Mouse (Mus musculus): ENCODE data around the gene Fbxl20. TPM values are rescaled to one million over a fixed set of nuclear protein-coding genes. Genes with fewer than 3 reads are reported as not detected.

The Fbxl20 gene
- polyA plus RNA-seq, 1 experiment from 2014 or later: 38.4 TPM

GRCm38 (mm10) chr11:98044074-98044473, 106.1 kb downstream of the Fbxl20 start:
- Histone ChIP-seq H3K4me2 (replicated peaks) (no peak overlapping the region), H3K36me3 (no peaks in the 10 kb centered on the region), H3K4me1 (peaks cover 22% of the 10 kb centered on the region), H3K27me3 (no peaks in the 10 kb centered on the region), H3K27ac (replicated peaks) (no peak overlapping the region), H3K9me3 (no peaks in the 10 kb centered on the region), H3K9ac (replicated peaks) (no peak overlapping the region), H3K4me3 (no peak overlapping the region)
- ATAC-seq (replicated peaks): no peak
- 67% methylated on average over 5 of the region's 5 CpGs for WGBS

DNA sequence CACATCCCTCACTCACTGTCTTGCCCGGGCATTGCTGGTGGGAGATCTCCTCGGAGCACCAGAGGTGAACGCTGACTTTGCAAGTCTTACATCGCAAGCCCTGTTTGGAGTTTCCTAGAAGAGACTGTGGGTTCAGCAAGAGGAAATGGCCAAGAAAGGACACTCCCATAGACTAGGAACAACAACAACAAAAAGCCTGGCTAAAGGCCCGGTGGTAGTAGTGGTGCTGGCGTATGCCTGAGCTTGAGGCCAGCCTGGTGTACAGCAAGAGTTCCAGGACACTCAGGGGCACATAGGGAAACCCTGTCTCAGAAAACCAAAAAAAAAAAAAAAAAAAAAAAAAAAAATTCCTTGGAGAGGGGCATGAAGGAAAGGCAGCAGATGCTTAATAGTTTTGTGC, 107.5 kb downstream of the Fbxl20 start:
- ATAC-seq (replicated peaks): no peak
- 84% methylated on average over 6 of the region's 6 CpGs for WGBS
- no peak overlapping the region for H3K27ac ChIP-seq (replicated peaks)

GRCm38 (mm10) chr11:98040975-98041374, 109.2 kb downstream of the Fbxl20 start:
- peaks cover 17% of the 10 kb centered on the region for H3K4me1 ChIP-seq
- no peak overlapping the region for H3K4me3 ChIP-seq
- no peak for ATAC-seq (replicated peaks)
- H3K4me2 ChIP-seq (replicated peaks): no peak overlapping the region
- no peaks in the 10 kb centered on the region for H3K36me3 ChIP-seq
- H3K27me3 ChIP-seq: peaks cover 10% of the 10 kb centered on the region; the same call in 1 of the 2 replicates
- H3K27ac ChIP-seq (replicated peaks): no peak overlapping the region
- H3K9me3 ChIP-seq: no peaks in the 10 kb centered on the region
- no peak overlapping the region for H3K9ac ChIP-seq (replicated peaks)
- WGBS: 79% methylated on average over 8 of the region's 8 CpGs

More for the DNA sequence above, 107.5 kb downstream of the Fbxl20 start:
- H3K36me3 ChIP-seq: no peaks in the 10 kb centered on the region
- peaks cover 14% of the 10 kb centered on the region for H3K4me1 ChIP-seq
- no peaks in the 10 kb centered on the region for H3K9me3 ChIP-seq
- no peak overlapping the region for H3K9ac ChIP-seq (replicated peaks)
- no peaks in the 10 kb centered on the region for H3K27me3 ChIP-seq
- no peak overlapping the region for H3K4me3 ChIP-seq
- H3K4me2 ChIP-seq (replicated peaks): no peak overlapping the region

DNA sequence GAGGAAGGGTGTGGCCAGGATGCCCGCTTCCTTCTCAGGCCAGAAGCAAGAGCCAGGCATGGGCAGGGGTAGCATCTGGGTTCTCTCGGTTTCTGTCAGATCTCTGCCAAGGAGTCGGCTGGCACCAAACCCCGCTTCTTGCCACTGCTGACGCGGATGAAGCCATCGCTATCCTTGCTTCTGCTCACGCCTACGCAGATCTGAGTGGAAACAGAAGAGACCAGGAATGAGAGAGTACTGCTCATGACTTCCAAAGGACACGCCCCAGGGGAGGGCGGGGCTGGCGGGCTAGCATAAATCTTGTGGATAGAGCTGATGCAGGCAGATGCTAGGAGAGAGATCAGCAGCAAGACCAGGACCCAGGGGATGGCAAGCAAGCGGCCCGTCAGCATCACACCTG, 112.3 kb downstream of the Fbxl20 start:
- Histone ChIP-seq H3K4me3 (no peak overlapping the region), H3K36me3 (no peaks in the 10 kb centered on the region), H3K27me3 (peaks cover 10% of the 10 kb centered on the region; the same call in 1 of the 2 replicates), H3K4me2 (replicated peaks) (no peak overlapping the region), H3K27ac (replicated peaks) (no peak overlapping the region), H3K9ac (replicated peaks) (no peak overlapping the region), H3K9me3 (no peaks in the 10 kb centered on the region), H3K4me1 (peaks cover 21% of the 10 kb centered on the region)
- 63% methylated on average over 14 of the region's 14 CpGs for WGBS
- ATAC-seq (replicated peaks): no peak

DNA sequence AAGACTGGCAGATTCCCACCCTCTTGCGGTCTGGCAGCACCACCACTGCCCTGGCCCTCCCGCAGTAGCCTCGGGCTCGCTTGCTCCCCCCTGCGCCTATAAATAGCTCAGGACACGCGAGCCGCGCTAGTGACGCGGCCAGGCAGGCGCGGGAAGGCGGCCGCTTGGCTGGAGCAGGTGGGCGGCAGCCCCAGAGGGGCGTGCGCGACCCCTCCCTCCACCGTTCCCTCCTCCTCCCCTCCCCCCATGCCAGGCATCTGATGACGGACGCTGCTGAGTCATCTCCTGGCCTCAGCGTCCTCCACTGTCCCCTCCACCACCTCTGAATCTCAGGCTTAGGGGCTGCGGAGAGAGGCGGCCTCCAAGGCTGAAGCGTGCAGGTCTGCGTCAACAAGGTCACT, 114.2 kb downstream of the Fbxl20 start:
- Histone ChIP-seq H3K9me3 (no peaks in the 10 kb centered on the region), H3K4me3 (peak overlapping the region; percentile 41), H3K9ac (replicated peaks) (peak overlapping the region; percentile 57), H3K27me3 (peaks cover 10% of the 10 kb centered on the region; the same call in 1 of the 2 replicates), H3K4me1 (peaks cover 27% of the 10 kb centered on the region), H3K27ac (replicated peaks) (no peak overlapping the region), H3K4me2 (replicated peaks) (peak overlapping the region; percentile 86), H3K36me3 (peaks cover 4% of the 10 kb centered on the region)
- WGBS: under 1% methylated on average over 24 of the region's 27 CpGs
- ATAC-seq (replicated peaks): 0 out of 2 replicates have a peak, but pooled peaks have one; percentile 44

GRCm38 (mm10) chr11:98034840-98035239, 115.4 kb downstream of the Fbxl20 start:
- Histone ChIP-seq H3K9ac (replicated peaks) (no peak overlapping the region), H3K4me3 (no peak overlapping the region), H3K27me3 (peaks cover 10% of the 10 kb centered on the region; the same call in 1 of the 2 replicates), H3K4me1 (peaks cover 27% of the 10 kb centered on the region), H3K27ac (replicated peaks) (peak overlapping the region; percentile 44), H3K4me2 (replicated peaks) (no peak overlapping the region), H3K36me3 (peaks cover 14% of the 10 kb centered on the region), H3K9me3 (no peaks in the 10 kb centered on the region)
- 13% methylated on average over 4 of the region's 4 CpGs for WGBS
- peak; percentile 28; the same call in 1 of the 2 replicates for ATAC-seq (replicated peaks)

- Histone ChIP-seq H3K27ac (replicated peaks) (no peak overlapping the region), H3K9ac (replicated peaks) (no peak overlapping the region), H3K9me3 (no peaks in the 10 kb centered on the region), H3K4me1 (peaks cover 27% of the 10 kb centered on the region), H3K4me2 (replicated peaks) (no peak overlapping the region), H3K36me3 (peaks cover 22% of the 10 kb centered on the region), H3K27me3 (peaks cover 10% of the 10 kb centered on the region; the same call in 1 of the 2 replicates), H3K4me3 (no peak overlapping the region)
- 81% methylated on average over 5 of the region's 5 CpGs for WGBS
- ATAC-seq (replicated peaks): no peak
Measured at GRCm38 (mm10) chr11:98034061-98034460, 116.1 kb downstream of the Fbxl20 start.

Other genes with a start within 250 kb of the Fbxl20 start
- gene Plxdc1, start 164.0 kb downstream of the Fbxl20 start, polyA plus RNA-seq (2015; fragmentation: Nextera tagmentation; extraction: Ambion mirVana): 0.65 and 0.89 TPM in 2 replicates
- 6.9 and 7.0 TPM in 2 replicates for gene Arl5c, start 154.2 kb downstream of the Fbxl20 start, polyA plus RNA-seq (2015; fragmentation: Nextera tagmentation; extraction: Ambion mirVana)
- gene Cacnb1, start 127.4 kb downstream of the Fbxl20 start, polyA plus RNA-seq (2015; fragmentation: Nextera tagmentation; extraction: Ambion mirVana): 40.7 and 41.5 TPM in 2 replicates
- gene Rpl19, start 123.7 kb downstream of the Fbxl20 start, polyA plus RNA-seq (2015; fragmentation: Nextera tagmentation; extraction: Ambion mirVana): 667 and 700 TPM in 2 replicates
- 2.9 and 3.2 TPM in 2 replicates for gene Stac2, start 96.9 kb downstream of the Fbxl20 start, polyA plus RNA-seq (2015; fragmentation: Nextera tagmentation; extraction: Ambion mirVana)
- gene Med1, start 42.9 kb upstream of the Fbxl20 start, polyA plus RNA-seq (2015; fragmentation: Nextera tagmentation; extraction: Ambion mirVana): 70.0 and 75.0 TPM in 2 replicates
- 13.6 and 15.8 TPM in 2 replicates for gene Cdk12, start 52.7 kb upstream of the Fbxl20 start, polyA plus RNA-seq (2015; fragmentation: Nextera tagmentation; extraction: Ambion mirVana)
- 142 and 148 TPM in 2 replicates for gene Neurod2, start 179.2 kb upstream of the Fbxl20 start, polyA plus RNA-seq (2015; fragmentation: Nextera tagmentation; extraction: Ambion mirVana)
- 49.6 and 60.4 TPM in 2 replicates for gene Ppp1r1b, start 198.0 kb upstream of the Fbxl20 start, polyA plus RNA-seq (2015; fragmentation: Nextera tagmentation; extraction: Ambion mirVana)
- gene Stard3, start 208.0 kb upstream of the Fbxl20 start, polyA plus RNA-seq (2015; fragmentation: Nextera tagmentation; extraction: Ambion mirVana): 53.2 and 56.5 TPM in 2 replicates
- gene Tcap, start 233.4 kb upstream of the Fbxl20 start, polyA plus RNA-seq (2015; fragmentation: Nextera tagmentation; extraction: Ambion mirVana): 0.18 and 0.20 TPM in 2 replicates
- 0.42 and 0.70 TPM in 2 replicates for gene Pnmt, start 236.0 kb upstream of the Fbxl20 start, polyA plus RNA-seq (2015; fragmentation: Nextera tagmentation; extraction: Ambion mirVana)

Measured in forebrain, embryonic 15.5 days (tissue).